Mouse (Mus musculus) stomach, postnatal 0 days (tissue): ENCODE results near the gene Zbtb9. TPM values are rescaled to one million over a fixed set of nuclear protein-coding genes. Genes with fewer than 3 reads are reported as not detected.

Experiments
- ATAC-seq: fragments of 200-750 bp; cut with Nextera tagmentation; 2 replicates; pipeline ENCODE4 v1.8.0; 2017; ENCODE audit not compliant: low FRiP score, low TSS enrichment
- DNase-seq: peaks from one replicate; pipeline ENCODE4 v3.0.0-alpha.2; 2016; ENCODE audit warnings: low spot score
- H3K27ac ChIP-seq: fragments of 300-500 bp; sonication (generic); replicated peaks from 2 replicates; pipeline ENCODE4 v1.5.1; 2014; ENCODE audit warnings: mild to moderate bottlenecking, control low read depth
- H3K27me3 ChIP-seq: fragments of 300-500 bp; sonication (generic); 2 replicates; pipeline ENCODE4 v1.6.1; 2014; ENCODE audit warnings: low read length; ENCODE audit not compliant: control insufficient read depth, insufficient read depth
- H3K36me3 ChIP-seq: fragments of 300-500 bp; sonication (generic); 2 replicates; pipeline ENCODE4 v1.6.1; 2014; ENCODE audit warnings: low read length, mixed read lengths; ENCODE audit not compliant: control insufficient read depth, insufficient read depth
- H3K4me1 ChIP-seq: fragments of 300-500 bp; sonication (generic); replicated peaks from 2 replicates; pipeline ENCODE4 v1.6.1; 2014; ENCODE audit warnings: antibody characterized with exemption; ENCODE audit not compliant: control insufficient read depth, insufficient read depth
- H3K4me2 ChIP-seq: fragments of 300-500 bp; sonication (generic); replicated peaks from 2 replicates; pipeline ENCODE4 v1.6.1; 2014; ENCODE audit warnings: low read depth, mild to moderate bottlenecking, control low read depth, moderate library complexity
- H3K4me3 ChIP-seq: fragments of 300-500 bp; sonication (generic); 2 replicates; pipeline ENCODE4 v1.5.1; 2014; ENCODE audit warnings: low read depth, low read length, control low read depth
- H3K9ac ChIP-seq: fragments of 300-500 bp; sonication (generic); 2 replicates; pipeline ENCODE4 v1.6.1; 2014; ENCODE audit warnings: mild to moderate bottlenecking, low read length, control low read depth, mixed read lengths
- H3K9me3 ChIP-seq: fragments of 300-500 bp; sonication (generic); 2 replicates; pipeline ENCODE4 v1.6.1; 2016; ENCODE audit warnings: low read length; ENCODE audit not compliant: control insufficient read depth
- CTCF ChIP-seq: IDR thresholded peaks from 2 replicates; pipeline ENCODE4 v1.5.1; 2016; ENCODE audit warnings: antibody characterized with exemption, low read depth, mild to moderate bottlenecking, moderate library complexity
- EP300 ChIP-seq: optimal IDR thresholded peaks from 2 replicates; pipeline ENCODE3; 2016; ENCODE audit warnings: antibody characterized with exemption
- WGBS: fragments of 180-500 bp; shearing (Covaris S2); extraction: QIAGEN DNeasy Blood & Tissue Kit; methylation state at CpG from one replicate; pipeline ENCODE4 v1.1.7; 2014; 5-methylcytosine and 5-hydroxymethylcytosine counted together
- polyA plus RNA-seq: library from polyadenylated mRNA; unstranded; fragments of >200 nt; fragmentation: Nextera tagmentation; extraction: Ambion mirVana; gene quantifications from 2 replicates; pipeline ENCODE4 v1.2.1, GENCODE M21; 2015

Gene Zbtb9
- polyA plus RNA-seq, 1 experiment from 2014 or later = 6.9 TPM

DNA sequence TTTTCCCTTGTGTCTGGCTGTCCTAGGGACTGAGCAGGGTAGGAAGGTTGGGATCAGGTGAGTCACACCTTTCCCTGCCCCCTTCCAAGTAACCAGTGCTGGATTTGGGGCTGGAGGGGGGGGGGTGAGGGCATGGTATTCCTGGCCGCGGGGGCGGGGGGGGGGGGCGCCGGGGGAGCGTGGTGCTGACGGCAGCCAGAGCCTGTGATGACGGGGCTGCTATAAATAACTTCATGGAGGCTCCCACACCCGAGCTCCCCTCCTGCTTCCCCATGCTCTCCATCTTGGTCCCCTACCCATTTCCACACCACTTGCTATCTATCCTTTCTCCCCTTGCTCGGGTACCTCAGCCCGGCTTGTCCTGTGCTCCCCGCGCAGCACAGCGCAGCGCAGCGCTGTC is 19.2 kb upstream of the Zbtb9 start:
- DNase-seq (peak; percentile 43), ATAC-seq (0 out of 2 replicates have a peak, but pooled peaks have one; percentile 22)
- no peaks in the 10 kb centered on the region for H3K9me3 ChIP-seq
- TF ChIP-seq EP300 (no peak), CTCF (no peak)
- H3K4me2 ChIP-seq = no peak overlapping the region
- WGBS = 45% methylated on average over 10 of the region's 16 CpGs
- no peak overlapping the region for H3K4me3 ChIP-seq
- no peak overlapping the region for H3K27ac ChIP-seq
- no peaks in the 10 kb centered on the region; the same call in 1 of the 2 replicates for H3K36me3 ChIP-seq
- peaks cover 2% of the 10 kb centered on the region for H3K4me1 ChIP-seq
- no peaks in the 10 kb centered on the region for H3K27me3 ChIP-seq
- H3K9ac ChIP-seq = no peak overlapping the region

DNA sequence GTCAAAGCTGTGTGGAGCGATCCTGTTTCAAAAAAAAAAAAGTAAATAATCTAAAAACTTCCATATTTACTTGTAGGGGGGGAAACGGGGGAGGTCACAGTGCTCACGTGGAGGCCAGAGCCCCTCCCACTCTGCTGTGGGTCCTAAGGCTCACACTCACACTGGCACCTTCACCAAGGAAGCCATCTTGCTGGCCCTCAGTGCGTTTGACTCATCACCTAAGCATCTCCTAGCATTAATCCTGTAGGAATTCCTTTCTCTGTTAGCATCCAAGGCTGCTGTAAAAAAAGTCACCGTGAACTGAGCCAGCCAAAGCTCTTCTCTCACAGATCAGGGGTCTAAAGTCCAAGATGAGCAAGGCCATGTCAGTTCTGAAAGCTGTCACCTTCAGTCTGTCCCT is 16.7 kb upstream of the Zbtb9 start:
- Histone ChIP-seq H3K27ac (no peak overlapping the region), H3K4me1 (no peaks in the 10 kb centered on the region; the same call in 1 of the 2 replicates), H3K4me3 (no peak overlapping the region), H3K9ac (no peak overlapping the region), H3K9me3 (no peaks in the 10 kb centered on the region), H3K4me2 (no peak overlapping the region), H3K36me3 (no peaks in the 10 kb centered on the region; the same call in 1 of the 2 replicates), H3K27me3 (no peaks in the 10 kb centered on the region)
- 61% methylated on average over 5 of the region's 5 CpGs for WGBS
- TF ChIP-seq EP300 (no peak), CTCF (no peak)
- ATAC-seq = no peak
- DNase-seq = no peak

DNA sequence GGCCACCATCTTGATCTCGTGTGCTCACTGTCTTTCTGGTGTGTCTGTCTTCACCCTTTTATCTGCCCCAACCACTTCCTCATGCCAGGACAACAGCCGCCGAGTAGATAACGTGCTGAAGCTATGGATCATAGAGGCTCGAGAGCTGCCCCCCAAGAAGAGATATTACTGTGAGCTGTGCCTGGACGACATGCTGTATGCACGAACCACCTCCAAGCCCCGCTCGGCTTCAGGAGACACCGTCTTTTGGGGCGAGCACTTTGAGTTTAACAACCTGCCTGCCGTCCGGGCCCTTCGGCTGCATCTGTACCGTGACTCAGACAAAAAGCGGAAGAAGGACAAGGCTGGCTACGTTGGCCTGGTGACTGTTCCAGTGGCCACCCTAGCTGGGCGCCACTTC is 16.1 kb upstream of the Zbtb9 start:
- no peaks in the 10 kb centered on the region for H3K27me3 ChIP-seq
- H3K4me3 ChIP-seq = no peak overlapping the region
- no peak overlapping the region for H3K9ac ChIP-seq
- H3K36me3 ChIP-seq = no peaks in the 10 kb centered on the region; the same call in 1 of the 2 replicates
- ATAC-seq (no peak), DNase-seq (no peak)
- no peak overlapping the region for H3K4me2 ChIP-seq
- H3K9me3 ChIP-seq = no peaks in the 10 kb centered on the region
- H3K27ac ChIP-seq = no peak overlapping the region
- H3K4me1 ChIP-seq = no peaks in the 10 kb centered on the region; the same call in 1 of the 2 replicates
- TF ChIP-seq CTCF (no peak), EP300 (no peak)
- WGBS = 88% methylated on average over 18 of the region's 18 CpGs

DNA sequence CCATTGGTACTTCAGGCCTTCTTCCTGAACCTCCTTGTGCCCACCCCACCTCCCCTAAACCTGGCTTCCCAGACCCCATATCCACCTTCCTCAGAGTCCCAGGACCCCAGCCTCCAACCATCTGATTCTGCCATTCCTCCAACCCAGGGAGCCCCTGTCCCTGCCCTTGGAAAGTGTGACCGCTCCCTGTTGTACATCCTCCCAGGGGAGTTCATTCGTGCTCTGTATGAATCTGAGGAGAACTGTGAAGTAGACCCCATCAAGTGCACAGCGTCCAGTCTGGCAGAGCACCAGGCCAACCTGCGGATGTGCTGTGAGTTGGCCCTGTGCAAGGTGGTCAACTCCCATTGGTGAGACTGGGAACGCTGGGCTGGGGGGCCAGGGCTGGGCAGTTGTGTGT is 15.1 kb upstream of the Zbtb9 start:
- Histone ChIP-seq H3K27ac (no peak overlapping the region), H3K4me3 (no peak overlapping the region), H3K9ac (no peak overlapping the region), H3K9me3 (no peaks in the 10 kb centered on the region), H3K36me3 (no peaks in the 10 kb centered on the region; the same call in 1 of the 2 replicates), H3K4me1 (no peaks in the 10 kb centered on the region; the same call in 1 of the 2 replicates), H3K27me3 (no peaks in the 10 kb centered on the region), H3K4me2 (no peak overlapping the region)
- DNase-seq (no peak), ATAC-seq (no peak)
- WGBS = 95% methylated on average over 5 of the region's 5 CpGs
- TF ChIP-seq CTCF (no peak), EP300 (no peak)

DNA sequence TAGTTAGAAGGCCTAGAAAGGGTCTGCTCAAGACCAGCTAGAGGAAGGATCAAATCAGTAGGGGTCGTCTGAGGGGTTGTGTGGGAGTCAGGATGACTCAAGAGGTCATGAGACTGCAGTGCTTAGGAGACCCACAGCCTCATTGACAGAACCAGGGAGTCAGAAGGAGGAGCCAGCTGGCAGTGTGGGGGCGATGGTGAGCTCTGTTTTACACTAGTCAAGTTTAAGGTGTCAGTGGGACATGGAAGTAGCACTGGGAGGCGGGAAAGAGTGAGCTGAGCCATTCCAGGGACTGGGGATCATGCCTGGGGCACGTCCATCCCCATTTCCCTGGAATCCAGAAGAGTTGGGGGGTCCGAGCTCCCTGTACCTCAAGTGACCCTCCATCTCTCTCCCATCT is 14.1 kb upstream of the Zbtb9 start:
- no peak overlapping the region for H3K4me2 ChIP-seq
- H3K9ac ChIP-seq = no peak overlapping the region
- TF ChIP-seq EP300 (no peak), CTCF (no peak)
- no peaks in the 10 kb centered on the region; the same call in 1 of the 2 replicates for H3K36me3 ChIP-seq
- ATAC-seq = no peak
- WGBS = 64% methylated on average over 5 of the region's 5 CpGs
- no peaks in the 10 kb centered on the region for H3K9me3 ChIP-seq
- no peak overlapping the region for H3K27ac ChIP-seq
- no peaks in the 10 kb centered on the region for H3K4me1 ChIP-seq
- DNase-seq = no peak
- no peak overlapping the region for H3K4me3 ChIP-seq
- H3K27me3 ChIP-seq = no peaks in the 10 kb centered on the region

DNA sequence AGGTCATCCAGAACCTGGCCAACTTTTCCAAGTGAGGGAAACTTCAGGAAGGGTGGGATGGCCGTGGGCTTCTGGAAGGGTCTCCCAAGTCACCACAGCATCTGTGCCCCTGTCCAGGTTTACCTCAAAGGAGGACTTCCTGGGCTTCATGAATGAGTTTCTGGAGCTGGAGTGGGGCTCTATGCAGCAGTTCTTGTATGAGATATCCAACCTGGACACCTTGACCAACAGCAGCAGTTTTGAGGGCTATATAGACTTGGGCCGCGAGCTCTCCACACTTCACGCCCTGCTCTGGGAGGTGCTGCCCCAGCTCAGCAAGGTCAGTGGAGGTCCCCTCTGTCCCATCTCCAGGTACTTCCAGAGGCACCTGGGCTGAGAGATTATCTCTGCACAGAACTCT is 13.2 kb upstream of the Zbtb9 start:
- H3K4me1 ChIP-seq = no peaks in the 10 kb centered on the region
- no peak for DNase-seq

More for the DNA sequence above, 13.2 kb upstream of the Zbtb9 start:
- H3K9ac ChIP-seq = no peak overlapping the region
- ATAC-seq = no peak
- no peak overlapping the region for H3K4me3 ChIP-seq
- WGBS = 95% methylated on average over 4 of the region's 4 CpGs
- H3K36me3 ChIP-seq = no peaks in the 10 kb centered on the region; the same call in 1 of the 2 replicates
- no peaks in the 10 kb centered on the region for H3K9me3 ChIP-seq
- TF ChIP-seq EP300 = no peak
- TF ChIP-seq CTCF = no peak
- H3K27me3 ChIP-seq = no peaks in the 10 kb centered on the region
- no peak overlapping the region for H3K27ac ChIP-seq
- no peak overlapping the region for H3K4me2 ChIP-seq
